Mouse (Mus musculus): ENCODE results near the gene Rpl23.

Rpl23 gene

GRCm38 (mm10) chr11:97781832-97782563 lies at the start of gene Rpl23:
Rpl23 (minus strand) TSS chr11:97782437.
- peak; percentile 97 to 99 for DNase-seq (ENCODE audit: low spot score in 2 of 2)

GRCm38 (mm10) chr11:97832001-97832400 lies 49.8 kb upstream of the Rpl23 start:
- no peak for DNase-seq (ENCODE audit: low spot score in 2 of 2)

GRCm38 (mm10) chr11:97830501-97830900 lies 48.3 kb upstream of the Rpl23 start:
- DNase-seq (ENCODE audit: low spot score in 2 of 2): no peak

- DNase-seq (ENCODE audit: low spot score in 2 of 2): no peak
These were observed 47.8 kb upstream of the Rpl23 start for GRCm38 (mm10) chr11:97829913-97830476.

- no peak for DNase-seq (ENCODE audit: low spot score in 2 of 2)
These were observed 47.1 kb upstream of the Rpl23 start for GRCm38 (mm10) chr11:97829365-97829764.

- DNase-seq (ENCODE audit: low spot score in 2 of 2): no peak
These were observed 45.4 kb upstream of the Rpl23 start for GRCm38 (mm10) chr11:97827654-97828053.

GRCm38 (mm10) chr11:97826414-97826813 lies 44.2 kb upstream of the Rpl23 start:
- peak in 1 of 2 experiments; percentile 34 for DNase-seq (ENCODE audit: low spot score in 2 of 2)

- DNase-seq (ENCODE audit: low spot score in 2 of 2): peak; percentile 60 to 61
These were observed 43.7 kb upstream of the Rpl23 start for GRCm38 (mm10) chr11:97825971-97826370.

- peak; percentile 79 to 80 for DNase-seq (ENCODE audit: low spot score in 2 of 2)
These were observed 43.1 kb upstream of the Rpl23 start for GRCm38 (mm10) chr11:97825295-97825694.

GRCm38 (mm10) chr11:97824895-97825294 lies 42.7 kb upstream of the Rpl23 start:
- no peak for DNase-seq (ENCODE audit: low spot score in 2 of 2)

- DNase-seq (ENCODE audit: low spot score in 2 of 2): no peak
These were observed 41.9 kb upstream of the Rpl23 start for GRCm38 (mm10) chr11:97824168-97824567.

GRCm38 (mm10) chr11:97822840-97823603 lies 40.8 kb upstream of the Rpl23 start:
- no peak for DNase-seq (ENCODE audit: low spot score in 2 of 2)

GRCm38 (mm10) chr11:97821401-97822064 lies 39.3 kb upstream of the Rpl23 start:
- DNase-seq (ENCODE audit: low spot score in 2 of 2): no peak

- DNase-seq (ENCODE audit: low spot score in 2 of 2): no peak
These were observed 38.6 kb upstream of the Rpl23 start for GRCm38 (mm10) chr11:97820840-97821239.

- no peak for DNase-seq (ENCODE audit: low spot score in 2 of 2)
These were observed 37.7 kb upstream of the Rpl23 start for GRCm38 (mm10) chr11:97819923-97820322.

- no peak for DNase-seq (ENCODE audit: low spot score in 2 of 2)
These were observed 36.9 kb upstream of the Rpl23 start for GRCm38 (mm10) chr11:97819102-97819501.

- DNase-seq (ENCODE audit: low spot score in 2 of 2): no peak
These were observed 36.3 kb upstream of the Rpl23 start for GRCm38 (mm10) chr11:97818571-97818970.

- DNase-seq (ENCODE audit: low spot score in 2 of 2): no peak
These were observed 35.8 kb upstream of the Rpl23 start for GRCm38 (mm10) chr11:97818003-97818402.

- DNase-seq (ENCODE audit: low spot score in 2 of 2): no peak
These were observed 35.1 kb upstream of the Rpl23 start for GRCm38 (mm10) chr11:97817379-97817778.

GRCm38 (mm10) chr11:97816916-97817315 lies 34.7 kb upstream of the Rpl23 start:
- DNase-seq (ENCODE audit: low spot score in 2 of 2): no peak

GRCm38 (mm10) chr11:97816176-97816575 lies 33.9 kb upstream of the Rpl23 start:
- DNase-seq (ENCODE audit: low spot score in 2 of 2): no peak

- DNase-seq (ENCODE audit: low spot score in 2 of 2): no peak
These were observed 33.5 kb upstream of the Rpl23 start for GRCm38 (mm10) chr11:97815736-97816135.

All from thymus, postnatal 10 days (tissue).